Mouse (Mus musculus): ENCODE measurements at regions not wholly inside any gene's neighbourhood (a gene's known extent, or its start where the extent isn't known, plus 50 kb on each side); places are given as distances from the start of the nearest gene placed in this dataset.
A peak's percentile ranks its signal among the peaks of the same experiment; 100 is the strongest.

GRCm38 (mm10) chr3:143014421-143014820 is 132.6 kb upstream of the Pkn2 start:
- DNase-seq: no peak

- no peak for DNase-seq
Observed at GRCm38 (mm10) chr3:143007047-143007446, 125.2 kb upstream of the Pkn2 start.

- DNase-seq: no peak
Observed at GRCm38 (mm10) chr3:143001952-143002351, 120.1 kb upstream of the Pkn2 start.

GRCm38 (mm10) chr3:142995981-142996743 is 114.4 kb upstream of the Pkn2 start:
- DNase-seq: no peak

- DNase-seq: no peak
Observed at GRCm38 (mm10) chr3:142984547-142984946, 102.7 kb upstream of the Pkn2 start.

- DNase-seq: no peak
Observed at GRCm38 (mm10) chr3:142981221-142981620, 99.4 kb upstream of the Pkn2 start.

GRCm38 (mm10) chr3:142979161-142979560 is 97.4 kb upstream of the Pkn2 start:
- DNase-seq: no peak

- no peak for DNase-seq
Observed at GRCm38 (mm10) chr3:142976519-142977394, 95.0 kb upstream of the Pkn2 start.

GRCm38 (mm10) chr3:142975606-142976005 is 93.8 kb upstream of the Pkn2 start:
- DNase-seq: no peak

- no peak for DNase-seq
Observed at GRCm38 (mm10) chr3:142969501-142969900, 87.7 kb upstream of the Pkn2 start.

GRCm38 (mm10) chr3:142965604-142966003 is 83.8 kb upstream of the Pkn2 start:
- DNase-seq: no peak

- no peak for DNase-seq
Observed at GRCm38 (mm10) chr3:142963818-142964372, 82.1 kb upstream of the Pkn2 start.

- no peak for DNase-seq
Observed at GRCm38 (mm10) chr3:142957768-142958167, 76.0 kb upstream of the Pkn2 start.

GRCm38 (mm10) chr3:142948771-142949170 is 67.0 kb upstream of the Pkn2 start:
- DNase-seq: peak; percentile 22

GRCm38 (mm10) chr3:142941319-142942024 is 59.7 kb upstream of the Pkn2 start:
- no peak for DNase-seq

GRCm38 (mm10) chr3:142940874-142941273 is 59.1 kb upstream of the Pkn2 start:
- no peak for DNase-seq

GRCm38 (mm10) chr3:142939773-142940172 is 58.0 kb upstream of the Pkn2 start:
- DNase-seq: no peak

GRCm38 (mm10) chr3:142935949-142936348 is 54.1 kb upstream of the Pkn2 start:
- DNase-seq: no peak

- DNase-seq: no peak
Observed at GRCm38 (mm10) chr3:142934326-142934725, 52.5 kb upstream of the Pkn2 start.

GRCm38 (mm10) chr3:142933684-142934259 is 52.0 kb upstream of the Pkn2 start:
- no peak for DNase-seq
